Mouse (Mus musculus) liver, postnatal 0 days (tissue): ENCODE data around the gene Ctsll3.

ENCODE experiments used
- CTCF ChIP-seq: sonication (generic); IDR thresholded peaks from 2 replicates; pipeline ENCODE4 v1.5.1; 2016; ENCODE audit warnings: antibody characterized with exemption, low read depth
- EP300 ChIP-seq: IDR thresholded peaks from 2 replicates; pipeline ENCODE4 v1.6.1; 2016; ENCODE audit warnings: antibody characterized with exemption, low read depth, mild to moderate bottlenecking

DNA sequence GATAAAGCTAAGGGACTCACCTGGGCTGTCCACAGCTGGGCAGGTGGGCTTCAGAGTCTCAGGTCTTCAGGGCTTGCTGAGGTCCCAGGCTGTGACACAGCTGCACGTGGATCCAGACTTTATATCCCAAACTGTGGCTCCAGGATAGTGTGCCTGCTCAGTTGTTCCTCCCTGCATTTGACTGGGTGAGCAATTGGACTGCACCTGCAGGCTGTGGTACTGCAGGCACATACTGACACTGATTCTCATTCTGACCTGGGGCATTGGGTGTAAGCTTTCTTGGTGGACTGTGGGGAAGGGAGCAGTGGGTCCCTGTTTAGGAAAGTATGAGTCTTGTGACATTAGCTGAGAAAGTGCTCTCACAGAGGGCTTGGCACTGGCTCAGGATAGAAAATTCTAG lies at the start of gene Ctsll3:
- TF ChIP-seq EP300 = no peak
- TF ChIP-seq CTCF = no peak
